Mouse (Mus musculus) CD4-positive, CD25-positive, alpha-beta regulatory T cell, adult 2 months (primary cell): Measurements from ENCODE around the gene Hspa12a.
A peak's percentile ranks its signal among the peaks of the same experiment; 100 is the strongest.

Experiments
- DNase-seq: peaks from one replicate; pipeline ENCODE4 v3.0.0-alpha.2; 2012; ENCODE audit warnings: low read depth, low spot score

The Hspa12a gene

DNA sequence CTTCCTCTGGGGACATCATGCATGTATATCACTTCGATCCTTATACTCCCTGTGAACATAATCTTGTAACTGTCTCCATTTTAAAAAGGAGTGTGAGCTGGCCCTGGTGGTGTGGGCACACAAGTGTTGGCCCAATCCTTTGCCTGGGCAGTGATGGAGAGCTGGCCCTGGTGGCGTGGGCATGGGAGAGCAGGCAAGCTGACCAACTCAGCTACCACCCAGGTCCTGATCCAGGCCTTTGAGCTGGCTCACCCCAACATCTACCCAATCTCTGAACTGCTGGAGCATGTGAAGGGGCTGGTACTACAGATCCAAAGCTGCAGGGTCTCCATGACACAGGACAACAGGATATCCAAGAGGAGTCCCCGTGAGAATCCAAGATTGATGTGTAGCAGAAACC, 120.2 kb downstream of the Hspa12a start:
- no peak for DNase-seq

DNA sequence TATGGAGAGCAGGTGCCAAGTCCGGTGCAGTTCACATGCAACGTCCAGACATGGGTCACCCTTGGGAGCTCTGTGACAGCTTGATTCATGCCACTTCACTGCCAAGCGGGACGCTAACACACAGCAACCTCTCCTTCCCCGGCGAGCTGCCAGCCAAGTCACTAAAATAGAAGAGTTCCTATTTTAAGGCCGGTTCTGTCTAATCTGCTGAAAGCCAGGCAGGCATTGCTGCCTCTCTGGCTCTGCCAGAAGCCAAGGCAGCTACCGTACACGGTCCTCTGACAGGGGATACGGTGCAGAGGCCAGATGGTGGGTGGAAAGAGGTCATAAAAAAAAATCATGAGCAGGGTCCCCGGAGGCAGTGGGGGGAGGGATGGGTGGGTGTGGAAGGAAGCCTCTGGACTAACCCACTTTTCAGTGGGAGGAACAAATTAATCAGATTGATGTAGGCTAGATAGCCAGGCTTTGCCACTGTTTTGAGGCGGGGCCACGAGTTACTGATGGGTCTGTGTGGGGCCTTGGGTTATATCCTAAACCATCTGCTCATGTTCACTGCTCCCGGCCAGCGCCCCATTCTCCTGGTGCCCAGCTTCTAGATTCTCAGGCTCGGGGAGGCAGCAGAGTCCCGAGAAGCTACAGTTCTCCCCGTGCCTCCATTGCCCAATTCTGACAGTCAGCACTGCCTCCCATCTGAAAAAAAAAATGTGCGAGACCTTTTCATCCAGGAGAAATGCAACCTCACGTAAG, 120.8 kb downstream of the Hspa12a start:
- no peak for DNase-seq

- DNase-seq, result peak; percentile 26
Measured at GRCm38 (mm10) chr19:58818571-58819415, 124.7 kb downstream of the Hspa12a start.

DNA sequence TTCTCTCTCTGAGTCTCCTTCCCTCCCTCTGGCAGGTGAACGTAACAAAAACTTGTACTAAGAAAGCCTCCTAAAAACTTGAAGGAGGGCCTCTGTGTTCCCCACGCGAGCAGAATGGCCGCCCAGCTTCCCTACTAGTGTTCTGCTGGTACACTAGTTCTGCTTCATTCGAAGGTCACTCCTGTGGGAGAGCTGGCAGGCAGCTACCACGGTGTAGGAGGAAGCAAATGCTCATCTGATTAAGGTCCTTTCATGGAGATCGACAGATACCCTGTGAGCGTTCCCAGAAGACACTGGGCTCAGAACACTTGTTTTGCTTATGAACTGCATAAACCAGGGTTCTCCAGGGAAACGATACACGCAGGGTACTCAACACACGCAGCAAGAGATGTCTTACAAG, 126.1 kb downstream of the Hspa12a start:
- no peak for DNase-seq

- DNase-seq, result no peak
Measured at GRCm38 (mm10) chr19:58816453-58817041, 126.9 kb downstream of the Hspa12a start.

GRCm38 (mm10) chr19:58815179-58815922, 128.1 kb downstream of the Hspa12a start:
- no peak for DNase-seq

- DNase-seq, result no peak
Measured at GRCm38 (mm10) chr19:58810536-58810935, 132.9 kb downstream of the Hspa12a start.

GRCm38 (mm10) chr19:58808864-58809263, 134.6 kb downstream of the Hspa12a start:
- DNase-seq, result no peak

DNA sequence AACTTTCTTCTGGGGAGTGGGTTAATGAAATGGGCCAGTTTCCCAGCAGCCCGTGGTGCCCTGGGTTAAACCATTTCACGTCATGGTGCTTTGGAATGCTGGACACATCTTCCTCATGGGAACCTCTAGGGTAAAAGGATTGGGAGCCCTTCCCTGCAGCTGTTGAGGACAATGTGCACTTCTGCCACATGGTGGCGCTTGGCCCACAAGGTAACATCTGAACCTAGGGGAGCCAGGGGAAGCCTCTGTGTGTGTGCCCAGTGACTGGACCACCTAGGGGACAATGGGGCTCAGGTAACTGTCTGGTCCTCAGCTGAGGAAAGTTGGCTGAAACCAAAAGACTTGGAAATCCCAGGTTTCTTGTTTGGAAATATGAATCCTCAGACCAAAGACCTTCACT, 137.1 kb downstream of the Hspa12a start:
- peak; percentile 59 for DNase-seq

GRCm38 (mm10) chr19:58805191-58805779, 138.2 kb downstream of the Hspa12a start:
- DNase-seq, result no peak

GRCm38 (mm10) chr19:58795114-58795669, 148.3 kb downstream of the Hspa12a start:
- DNase-seq, result no peak

DNA sequence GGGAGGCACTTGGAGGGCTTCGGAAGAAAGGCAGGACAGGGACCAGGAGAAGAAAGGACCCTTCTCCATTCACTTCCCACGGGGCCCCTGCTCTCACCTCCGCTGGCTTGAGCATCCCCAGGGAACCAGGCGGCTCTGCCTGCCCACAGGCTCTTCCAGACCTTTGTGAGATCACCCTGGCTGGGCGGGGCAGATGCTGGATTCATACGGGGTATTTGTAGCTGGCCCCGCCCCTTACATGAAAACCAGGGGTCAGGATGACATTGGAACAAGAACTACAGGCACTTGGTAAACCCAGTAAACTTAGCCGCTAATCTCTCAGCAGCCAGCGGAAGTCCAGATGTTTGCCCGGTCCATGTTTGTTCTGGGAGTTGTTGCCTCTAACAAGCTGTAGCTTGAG, 149.2 kb downstream of the Hspa12a start, which contains the start of gene 1700019N19Rik:
Gene 1700019N19Rik (minus strand): TSS at position 178 of the 400 bp plus-strand sequence.
- DNase-seq, result no peak

DNA sequence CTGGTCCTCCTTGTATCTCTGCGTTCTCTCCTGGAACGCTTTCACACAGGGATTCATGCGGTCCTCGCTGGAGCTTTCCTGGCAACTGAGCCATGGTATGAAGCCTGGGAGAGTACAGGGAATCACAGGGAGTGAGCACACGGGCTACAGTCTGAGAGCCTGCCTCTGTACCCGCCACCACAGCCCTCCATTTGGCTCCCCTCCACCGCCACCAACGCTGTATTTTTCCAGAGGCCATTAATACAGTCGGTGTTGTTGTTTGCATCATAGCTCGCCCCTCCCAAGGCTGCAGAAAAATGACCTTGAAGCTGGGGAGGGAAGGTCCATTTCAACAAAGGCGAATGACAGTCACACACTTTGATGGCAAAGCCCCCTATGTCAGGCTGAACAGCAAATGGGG, 154.3 kb downstream of the Hspa12a start:
- DNase-seq, result no peak

DNA sequence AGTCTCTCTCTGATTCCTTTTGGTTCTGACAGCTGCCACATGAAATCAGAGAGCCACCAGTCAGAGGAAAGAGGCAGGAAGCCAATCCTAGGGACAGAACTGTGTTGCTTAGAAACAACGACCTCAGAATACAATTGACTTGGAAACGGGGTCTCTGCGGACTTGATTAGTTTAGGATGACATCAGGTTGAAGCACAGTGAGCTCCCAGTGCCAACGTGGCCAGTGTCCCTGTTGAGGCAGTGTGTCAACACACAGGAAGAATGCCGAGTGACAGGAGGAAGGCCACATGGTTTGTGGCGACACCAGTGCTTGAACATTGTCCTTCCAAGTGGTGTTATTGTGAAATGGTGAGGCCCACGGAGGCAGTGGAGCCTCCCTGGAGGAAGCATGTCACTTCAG, 159.5 kb downstream of the Hspa12a start:
- no peak for DNase-seq

- DNase-seq, result no peak
Measured at GRCm38 (mm10) chr19:58781566-58781965, 161.9 kb downstream of the Hspa12a start.

- no peak for DNase-seq
Measured at GRCm38 (mm10) chr19:58776461-58776860, 167.0 kb downstream of the Hspa12a start.

- no peak for DNase-seq
Measured at GRCm38 (mm10) chr19:58767329-58767728, 176.1 kb downstream of the Hspa12a start.

GRCm38 (mm10) chr19:58762848-58763541, 180.5 kb downstream of the Hspa12a start:
- DNase-seq, result no peak

GRCm38 (mm10) chr19:58762316-58762715, 181.1 kb downstream of the Hspa12a start:
- DNase-seq, result no peak

DNA sequence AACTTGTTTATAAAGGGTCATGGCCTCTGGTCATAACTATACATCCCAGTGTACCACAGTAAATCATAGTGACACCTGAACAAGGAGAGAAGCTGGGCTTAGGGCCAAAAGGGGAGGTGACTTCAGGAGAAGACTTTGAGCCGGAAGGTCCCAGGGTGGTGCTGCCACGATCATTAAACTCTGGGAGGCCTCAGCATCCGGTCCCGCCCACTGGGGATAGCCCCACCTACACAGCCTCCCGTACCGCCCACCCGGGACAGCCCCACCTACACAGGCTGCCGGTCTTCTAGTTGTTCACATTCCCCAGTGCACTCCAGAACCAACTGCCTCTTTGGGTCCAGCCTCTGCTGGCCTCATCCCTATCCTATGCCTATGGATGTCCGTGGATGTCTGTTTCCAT, 184.0 kb downstream of the Hspa12a start, which contains the start of gene Pnliprp2:
Gene Pnliprp2 (plus strand): TSS at position 297 of the 400 bp plus-strand sequence.
- no peak for DNase-seq
